Mouse (Mus musculus): ENCODE data around the gene Usp38. TPM values are rescaled to one million over a fixed set of nuclear protein-coding genes. Genes with fewer than 3 reads are reported as not detected.
"Not testable (repeated sequence)": the region's sequence is repeated elsewhere in the genome, so short reads cannot be mapped to it uniquely, and the experiment has no call there.

Usp38 gene
- 22.3 and 28.1 TPM in 2 replicates for polyA plus RNA-seq (2014; fragmentation: Nextera tagmentation; extraction: Ambion mirVana)

DNA sequence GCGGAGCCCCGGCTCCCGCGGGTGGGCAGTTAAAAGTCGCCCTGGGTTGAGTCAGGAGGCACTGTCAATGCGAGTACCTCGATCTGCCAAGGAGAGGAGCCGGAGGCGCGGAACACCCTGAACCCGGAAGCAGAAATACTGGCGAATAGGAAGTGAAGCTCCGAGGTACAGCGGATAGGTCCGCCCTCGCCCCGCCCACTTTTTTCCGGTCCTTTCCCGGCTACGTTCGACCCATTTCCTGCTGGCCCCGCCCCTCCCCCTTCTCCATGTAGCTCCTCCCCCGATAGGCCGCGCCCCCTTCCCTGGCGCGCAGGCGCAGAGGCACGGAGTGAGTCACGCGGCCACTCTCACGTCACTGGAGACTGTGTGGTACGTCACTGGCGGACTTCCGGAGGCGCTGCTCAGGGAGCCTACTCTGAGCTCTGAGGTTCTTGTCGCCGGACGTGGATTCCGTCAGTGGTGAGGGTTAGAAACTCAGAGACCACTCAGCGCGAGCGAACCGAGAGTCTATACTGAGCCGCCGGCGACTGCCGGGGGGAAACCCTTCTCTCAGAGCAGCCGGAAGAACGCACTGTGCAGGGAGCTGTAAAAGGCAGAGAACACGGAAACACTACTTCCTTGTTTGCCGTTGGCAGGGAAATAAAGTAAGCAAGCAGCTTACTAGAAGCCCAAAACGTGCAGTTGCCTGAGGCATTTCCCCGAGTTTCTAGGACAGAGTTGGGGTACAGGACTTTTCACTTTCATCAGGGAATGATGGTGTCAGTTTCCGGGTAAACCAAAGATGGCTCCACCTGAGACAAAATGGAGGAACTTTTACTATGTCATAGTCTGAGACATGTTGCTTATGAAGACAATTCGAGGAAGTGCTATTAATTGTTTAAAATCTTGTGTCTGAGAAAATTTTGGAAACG lies at the start of gene Usp38:
TSS of gene Usp38 (minus strand) at position 140 of the 911 bp plus-strand sequence.
- Histone ChIP-seq H3K4me3 (ENCODE audit: low read depth, low read length) (peak within 1 kb of the TSS; percentile 98), H3K9ac (ENCODE audit: low read depth, low read length) (peak within 1 kb of the TSS; percentile 92), H3K27me3 (replicated peaks; ENCODE audit: control insufficient read depth, insufficient read depth, low read length) (no peaks in the 10 kb centered on the region), H3K4me1 (replicated peaks; ENCODE audit: control insufficient read depth, insufficient read depth, low read length) (peaks cover 15% of the 10 kb centered on the region), H3K4me2 (peak within 1 kb of the TSS; percentile 89), H3K9me3 (ENCODE audit: control insufficient read depth, low read length) (no peaks in the 10 kb centered on the region), H3K27ac (ENCODE audit: low read depth, low read length) (peak within 1 kb of the TSS; percentile 91), H3K36me3 (ENCODE audit: control insufficient read depth, insufficient read depth, low read length) (peaks cover 2% of the 10 kb centered on the region; the same call in 1 of the 2 replicates)
- ATAC-seq (replicated peaks; ENCODE audit: low FRiP score) (peak; percentile 96), DNase-seq (ENCODE audit: low spot score) (peak; percentile 99)
- WGBS = 4% methylated on average over 53 of the region's 57 CpGs

DNA sequence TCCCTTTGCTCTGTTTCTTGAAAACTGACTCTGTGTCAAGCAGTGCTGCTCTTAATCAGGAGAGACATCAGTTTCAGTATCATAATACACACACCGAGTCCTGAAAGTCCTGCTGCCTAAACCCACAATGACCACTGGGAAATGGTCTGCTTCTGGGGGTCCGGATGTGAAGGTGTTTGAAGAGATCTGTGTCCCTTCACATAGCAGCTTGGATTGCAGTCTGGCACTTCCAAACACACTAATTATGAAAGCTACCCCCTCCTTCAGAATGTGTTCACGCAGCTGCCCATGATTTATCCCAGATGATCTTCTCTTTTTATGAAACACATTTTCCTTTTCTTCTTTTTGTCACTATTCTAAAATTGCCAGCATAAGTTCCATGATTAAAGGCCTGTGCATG lies 47.8 kb upstream of the Usp38 start:
- WGBS = 58% methylated on average over 3 of the region's 3 CpGs
- no peaks in the 10 kb centered on the region for H3K4me1 ChIP-seq (replicated peaks; ENCODE audit: control insufficient read depth, insufficient read depth, low read length)
- H3K36me3 ChIP-seq (ENCODE audit: control insufficient read depth, insufficient read depth, low read length) = no peaks in the 10 kb centered on the region
- no peak overlapping the region for H3K4me3 ChIP-seq (ENCODE audit: low read depth, low read length)
- no peak overlapping the region for H3K9ac ChIP-seq (ENCODE audit: low read depth, low read length)
- no peak for ATAC-seq (replicated peaks; ENCODE audit: low FRiP score)
- H3K9me3 ChIP-seq (ENCODE audit: control insufficient read depth, low read length) = no peaks in the 10 kb centered on the region
- H3K27me3 ChIP-seq (replicated peaks; ENCODE audit: control insufficient read depth, insufficient read depth, low read length) = no peaks in the 10 kb centered on the region
- no peak overlapping the region for H3K4me2 ChIP-seq
- no peak overlapping the region for H3K27ac ChIP-seq (ENCODE audit: low read depth, low read length)
- DNase-seq (ENCODE audit: low spot score) = no peak

DNA sequence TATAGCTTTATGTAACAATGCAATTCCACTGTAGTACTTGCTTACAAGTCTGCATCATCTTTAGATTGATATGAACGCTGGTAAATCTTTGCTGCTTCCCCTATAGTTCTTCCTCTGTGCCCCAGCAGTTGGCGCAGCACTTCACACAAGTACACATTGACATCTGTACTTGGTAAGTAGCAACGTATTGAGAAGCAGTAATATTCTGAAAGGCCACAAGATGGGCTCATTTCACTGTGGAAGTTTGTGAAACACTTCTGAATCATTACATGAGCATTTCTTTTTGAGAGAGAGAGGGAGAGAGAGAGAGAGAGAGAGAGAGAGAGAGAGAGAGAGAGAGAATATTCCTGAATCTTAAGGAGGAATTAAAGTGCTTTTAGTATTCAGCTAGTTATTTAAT lies 47.2 kb upstream of the Usp38 start:
- WGBS = 24% methylated on average over 3 of the region's 3 CpGs
- no peak for DNase-seq (ENCODE audit: low spot score)
- no peaks in the 10 kb centered on the region for H3K36me3 ChIP-seq (ENCODE audit: control insufficient read depth, insufficient read depth, low read length)
- ATAC-seq (replicated peaks; ENCODE audit: low FRiP score) = no peak
- no peak overlapping the region for H3K27ac ChIP-seq (ENCODE audit: low read depth, low read length)
- H3K4me3 ChIP-seq (ENCODE audit: low read depth, low read length) = no peak overlapping the region
- H3K9me3 ChIP-seq (ENCODE audit: control insufficient read depth, low read length) = no peaks in the 10 kb centered on the region
- H3K4me2 ChIP-seq = no peak overlapping the region
- H3K9ac ChIP-seq (ENCODE audit: low read depth, low read length) = no peak overlapping the region
- H3K27me3 ChIP-seq (replicated peaks; ENCODE audit: control insufficient read depth, insufficient read depth, low read length) = no peaks in the 10 kb centered on the region
- no peaks in the 10 kb centered on the region for H3K4me1 ChIP-seq (replicated peaks; ENCODE audit: control insufficient read depth, insufficient read depth, low read length)

DNA sequence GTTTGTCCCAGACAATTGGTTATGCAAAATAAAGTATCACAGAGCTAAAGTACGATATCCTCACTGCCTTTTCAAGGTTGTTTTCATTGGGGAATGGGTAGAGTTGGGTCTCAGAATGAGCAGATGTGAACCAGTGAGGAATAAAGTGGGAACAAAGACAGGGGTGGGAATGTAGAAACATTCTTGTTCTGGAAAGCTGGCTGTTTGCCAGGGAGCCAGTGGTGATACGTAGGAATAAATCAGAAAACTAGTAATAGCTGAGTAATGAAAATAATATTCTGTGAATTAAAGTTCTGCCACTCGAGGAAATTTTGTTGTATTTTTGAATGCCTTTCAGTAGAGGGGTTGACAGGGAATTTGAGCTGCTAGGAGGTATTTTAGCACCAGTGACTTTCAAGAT lies 29.5 kb upstream of the Usp38 start:
- ATAC-seq (replicated peaks; ENCODE audit: low FRiP score) = no peak
- H3K9ac ChIP-seq (ENCODE audit: low read depth, low read length) = no peak overlapping the region
- WGBS = 63% methylated on average over 3 of the region's 3 CpGs
- H3K4me1 ChIP-seq (replicated peaks; ENCODE audit: control insufficient read depth, insufficient read depth, low read length) = no peaks in the 10 kb centered on the region
- no peak overlapping the region for H3K4me3 ChIP-seq (ENCODE audit: low read depth, low read length)
- H3K4me2 ChIP-seq = no peak overlapping the region
- H3K27ac ChIP-seq (ENCODE audit: low read depth, low read length) = no peak overlapping the region
- no peaks in the 10 kb centered on the region for H3K27me3 ChIP-seq (replicated peaks; ENCODE audit: control insufficient read depth, insufficient read depth, low read length)
- no peaks in the 10 kb centered on the region for H3K36me3 ChIP-seq (ENCODE audit: control insufficient read depth, insufficient read depth, low read length)
- no peaks in the 10 kb centered on the region for H3K9me3 ChIP-seq (ENCODE audit: control insufficient read depth, low read length)
- no peak for DNase-seq (ENCODE audit: low spot score)

DNA sequence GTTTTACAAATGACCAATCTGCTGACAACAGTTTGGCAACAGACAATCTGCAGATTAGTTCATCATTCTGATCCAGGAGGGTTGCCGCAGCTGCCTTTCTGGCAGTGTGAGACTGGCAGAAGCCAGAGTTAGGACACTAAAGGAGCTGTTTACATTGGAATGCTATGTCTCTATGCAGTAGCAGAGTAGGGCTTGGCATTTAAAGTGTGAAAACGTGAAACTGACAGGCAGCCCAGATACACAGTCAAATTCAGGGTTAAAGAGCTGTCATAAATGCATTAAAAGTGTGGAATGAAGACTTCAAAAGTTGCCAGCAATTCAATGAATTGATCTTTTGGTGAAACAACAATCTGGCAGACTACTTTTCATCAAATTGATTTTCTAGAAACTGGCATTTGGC lies 13.3 kb upstream of the Usp38 start:
- no peaks in the 10 kb centered on the region; the same call in 1 of the 2 replicates for H3K36me3 ChIP-seq (ENCODE audit: control insufficient read depth, insufficient read depth, low read length)
- H3K4me3 ChIP-seq (ENCODE audit: low read depth, low read length) = no peak overlapping the region
- WGBS = 44% methylated on average over 2 of the region's 2 CpGs
- H3K4me1 ChIP-seq (replicated peaks; ENCODE audit: control insufficient read depth, insufficient read depth, low read length) = no peaks in the 10 kb centered on the region
- ATAC-seq (replicated peaks; ENCODE audit: low FRiP score) (no peak), DNase-seq (ENCODE audit: low spot score) (no peak)
- H3K9me3 ChIP-seq (ENCODE audit: control insufficient read depth, low read length) = peaks cover 10% of the 10 kb centered on the region; the same call in 1 of the 2 replicates
- no peak overlapping the region for H3K4me2 ChIP-seq
- H3K27me3 ChIP-seq (replicated peaks; ENCODE audit: control insufficient read depth, insufficient read depth, low read length) = no peaks in the 10 kb centered on the region
- H3K9ac ChIP-seq (ENCODE audit: low read depth, low read length) = no peak overlapping the region
- no peak overlapping the region for H3K27ac ChIP-seq (ENCODE audit: low read depth, low read length)

DNA sequence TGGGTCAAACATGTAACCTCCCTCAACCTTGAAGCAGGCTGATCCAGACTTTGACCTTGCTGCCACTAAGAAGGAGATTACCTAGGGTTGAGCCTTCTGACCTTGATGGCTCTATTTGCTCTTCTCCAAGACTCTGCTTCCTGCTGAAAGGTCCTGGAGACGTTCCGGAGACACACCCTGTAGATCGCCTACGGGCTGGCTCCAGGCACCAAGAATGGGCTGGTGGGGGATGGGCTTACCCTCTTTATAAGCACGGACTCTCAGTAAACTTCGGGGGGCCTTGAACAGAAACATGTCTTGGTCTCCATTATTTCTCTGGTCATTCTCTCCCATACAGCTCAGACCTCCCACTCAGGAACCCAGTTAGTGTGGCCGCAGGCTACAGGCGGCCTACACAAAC lies 2.8 kb upstream of the Usp38 start:
- not testable (repeated sequence) for H3K4me2 ChIP-seq; H3K9me3 ChIP-seq (ENCODE audit: control insufficient read depth, low read length); H3K4me3 ChIP-seq (ENCODE audit: low read depth, low read length); ATAC-seq (replicated peaks; ENCODE audit: low FRiP score); DNase-seq (ENCODE audit: low spot score); H3K9ac ChIP-seq (ENCODE audit: low read depth, low read length); H3K36me3 ChIP-seq (ENCODE audit: control insufficient read depth, insufficient read depth, low read length); H3K27me3 ChIP-seq (replicated peaks; ENCODE audit: control insufficient read depth, insufficient read depth, low read length); H3K4me1 ChIP-seq (replicated peaks; ENCODE audit: control insufficient read depth, insufficient read depth, low read length); H3K27ac ChIP-seq (ENCODE audit: low read depth, low read length)
- 88% methylated on average over 8 of the region's 8 CpGs for WGBS

DNA sequence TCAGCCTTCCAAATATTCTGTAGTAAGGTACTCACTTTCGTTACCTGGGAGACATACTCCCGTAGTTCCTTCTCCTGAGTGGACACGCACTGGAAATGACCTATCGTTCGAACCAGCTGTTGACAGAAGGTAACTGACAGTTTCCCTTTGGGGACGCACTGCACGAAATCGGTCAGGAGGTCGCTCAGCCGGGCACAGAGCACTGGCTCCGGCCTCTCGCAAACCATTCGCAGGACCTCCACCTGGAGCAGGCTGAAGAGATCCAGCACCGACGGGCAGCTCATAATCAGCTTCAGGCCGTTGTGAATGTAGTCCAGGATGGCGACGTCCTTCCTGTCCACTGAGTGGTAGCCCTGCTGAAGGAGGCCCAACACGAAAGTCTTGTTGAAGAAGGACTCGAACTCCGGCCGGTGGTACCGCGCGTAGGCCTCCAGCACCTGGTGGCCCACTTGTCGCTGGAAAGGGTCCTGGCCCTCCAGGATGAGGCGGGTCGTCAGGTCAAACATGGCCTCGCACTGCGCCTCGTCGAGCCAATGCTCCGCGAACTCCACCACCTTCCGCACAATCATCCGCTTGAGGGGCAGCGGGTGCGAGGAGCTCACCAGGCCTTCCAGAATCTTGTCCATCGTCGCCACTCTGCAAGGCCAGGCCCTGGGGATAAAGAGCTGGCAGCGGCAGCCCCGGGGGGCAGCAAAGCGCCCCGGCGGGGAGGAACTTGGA lies 757 bp downstream of the Usp38 start:
- DNase-seq (ENCODE audit: low spot score) (peak; percentile 56), ATAC-seq (replicated peaks; ENCODE audit: low FRiP score) (peak; percentile 1; the same call in 1 of the 2 replicates)
- 1% methylated on average over 45 of the region's 45 CpGs for WGBS

DNA sequence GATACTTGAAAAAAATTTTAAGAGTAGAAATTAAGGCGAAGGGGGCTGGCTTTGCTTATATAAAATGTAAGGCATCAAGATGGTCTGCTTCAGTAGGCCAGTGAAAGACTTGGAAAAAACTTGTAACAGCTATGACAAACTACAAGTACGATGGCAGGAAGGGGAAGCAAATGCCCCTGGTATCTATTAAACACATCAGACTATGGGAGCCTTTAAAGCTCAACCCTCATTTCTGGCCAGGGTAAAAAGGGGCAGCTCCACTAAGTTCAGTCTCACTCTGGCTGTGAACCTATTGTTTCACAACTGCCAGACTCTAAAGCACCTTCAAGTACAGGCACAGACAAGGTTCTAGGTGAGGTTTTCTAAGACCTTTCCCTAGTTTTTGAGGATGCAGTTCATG lies 2.0 kb downstream of the Usp38 start:
- DNase-seq (ENCODE audit: low spot score) (no peak), ATAC-seq (replicated peaks; ENCODE audit: low FRiP score) (no peak)
- WGBS = 55% methylated on average over 2 of the region's 2 CpGs
- Histone ChIP-seq H3K27ac (ENCODE audit: low read depth, low read length) (no peak overlapping the region), H3K4me1 (replicated peaks; ENCODE audit: control insufficient read depth, insufficient read depth, low read length) (peaks cover 15% of the 10 kb centered on the region), H3K36me3 (ENCODE audit: control insufficient read depth, insufficient read depth, low read length) (peaks cover 2% of the 10 kb centered on the region; the same call in 1 of the 2 replicates), H3K9me3 (ENCODE audit: control insufficient read depth, low read length) (no peaks in the 10 kb centered on the region), H3K4me2 (peak overlapping the region; percentile 89), H3K27me3 (replicated peaks; ENCODE audit: control insufficient read depth, insufficient read depth, low read length) (no peaks in the 10 kb centered on the region), H3K4me3 (ENCODE audit: low read depth, low read length) (peak overlapping the region; percentile 98), H3K9ac (ENCODE audit: low read depth, low read length) (peak overlapping the region; percentile 92)

More for the DNA sequence above, 757 bp downstream of the Usp38 start:
- H3K27me3 ChIP-seq (replicated peaks; ENCODE audit: control insufficient read depth, insufficient read depth, low read length) = no peaks in the 10 kb centered on the region
- peak overlapping the region; percentile 80 for H3K27ac ChIP-seq (ENCODE audit: low read depth, low read length)
- H3K9ac ChIP-seq (ENCODE audit: low read depth, low read length) = peak overlapping the region; percentile 92
- peaks cover 2% of the 10 kb centered on the region; the same call in 1 of the 2 replicates for H3K36me3 ChIP-seq (ENCODE audit: control insufficient read depth, insufficient read depth, low read length)
- no peaks in the 10 kb centered on the region for H3K9me3 ChIP-seq (ENCODE audit: control insufficient read depth, low read length)
- H3K4me1 ChIP-seq (replicated peaks; ENCODE audit: control insufficient read depth, insufficient read depth, low read length) = peaks cover 15% of the 10 kb centered on the region
- peak overlapping the region; percentile 98 for H3K4me3 ChIP-seq (ENCODE audit: low read depth, low read length)
- H3K4me2 ChIP-seq = peak overlapping the region; percentile 89
